Mouse (Mus musculus) kidney, postnatal 0 days (tissue): ENCODE results near the gene Xirp2. TPM values are rescaled to one million over a fixed set of nuclear protein-coding genes. Genes with fewer than 3 reads are reported as not detected.
"Not testable (repeated sequence)": the region's sequence is repeated elsewhere in the genome, so short reads cannot be mapped to it uniquely, and the experiment has no call there.

Experiments
- ATAC-seq: fragments of 200-750 bp; cut with Nextera tagmentation; replicated peaks from 2 replicates; pipeline ENCODE4 v1.8.0; 2017; ENCODE audit warnings: low read depth, moderate number of reproducible peaks, moderate TSS enrichment, moderate library complexity; ENCODE audit not compliant: low FRiP score
- DNase-seq: peaks from one replicate; pipeline ENCODE4 v3.0.0-alpha.2; 2016; ENCODE audit warnings: low spot score
- H3K27ac ChIP-seq: fragments of 300-500 bp; sonication (generic); 2 replicates; pipeline ENCODE4 v1.5.1; 2014; ENCODE audit warnings: mild to moderate bottlenecking
- H3K27me3 ChIP-seq: fragments of 300-500 bp; sonication (generic); 2 replicates; pipeline ENCODE4 v1.6.1; 2014; ENCODE audit warnings: low read length, mixed read lengths; ENCODE audit not compliant: insufficient read depth
- H3K36me3 ChIP-seq: fragments of 300-500 bp; sonication (generic); 2 replicates; pipeline ENCODE4 v1.6.1; 2014; ENCODE audit warnings: low read length, mixed read lengths; ENCODE audit not compliant: insufficient read depth
- H3K4me1 ChIP-seq: fragments of 300-500 bp; sonication (generic); replicated peaks from 2 replicates; pipeline ENCODE4 v1.6.1; 2014; ENCODE audit warnings: antibody characterized with exemption, low read length, mixed read lengths; ENCODE audit not compliant: insufficient read depth
- H3K4me2 ChIP-seq: fragments of 300-500 bp; sonication (generic); 2 replicates; pipeline ENCODE4 v1.6.1; 2014; ENCODE audit warnings: mild to moderate bottlenecking, low read length, moderate library complexity, mixed read lengths
- H3K4me3 ChIP-seq: fragments of 300-500 bp; sonication (generic); replicated peaks from 2 replicates; pipeline ENCODE4 v1.5.1; 2014; ENCODE audit warnings: low read depth, low read length
- H3K9ac ChIP-seq: fragments of 300-500 bp; sonication (generic); 2 replicates; pipeline ENCODE4 v1.6.1; 2014; ENCODE audit warnings: low read depth, low read length
- H3K9me3 ChIP-seq: fragments of 300-500 bp; sonication (generic); replicated peaks from 2 replicates; pipeline ENCODE4 v1.6.1; 2016; ENCODE audit warnings: low read length, inconsistent platforms, mixed read lengths
- CTCF ChIP-seq: IDR thresholded peaks from 2 replicates; pipeline ENCODE4 v1.5.1; 2016; ENCODE audit warnings: antibody characterized with exemption, low read depth, mild to moderate bottlenecking, moderate library complexity
- WGBS: fragments of 180-500 bp; shearing (Covaris S2); extraction: QIAGEN DNeasy Blood & Tissue Kit; methylation state at CpG from one replicate; pipeline ENCODE4 v1.1.7; 2014; 5-methylcytosine and 5-hydroxymethylcytosine counted together
- polyA plus RNA-seq: library from polyadenylated mRNA; unstranded; fragments of >200 nt; fragmentation: Nextera tagmentation; extraction: Ambion mirVana; gene quantifications from 2 replicates; pipeline ENCODE4 v1.2.1, GENCODE M21; 2015

Gene Xirp2
- not detected in 2 replicates for polyA plus RNA-seq

GRCm38 (mm10) chr2:67445780-67446179, at the start of gene Xirp2:
Xirp2 (plus strand) TSS chr2:67446002.
- 64% methylated on average over 3 of the region's 3 CpGs for WGBS
- TF ChIP-seq CTCF = no peak

GRCm38 (mm10) chr2:67413425-67413824, 32.4 kb upstream of the Xirp2 start, which contains the start of gene Gm21830:
Gm21830 (plus strand) TSS chr2:67413725.
- H3K9ac ChIP-seq, H3K36me3 ChIP-seq, H3K9me3 ChIP-seq, H3K4me2 ChIP-seq, H3K4me3 ChIP-seq, H3K4me1 ChIP-seq, DNase-seq, H3K27ac ChIP-seq, H3K27me3 ChIP-seq, ATAC-seq: not testable (repeated sequence)
- no CpG with 5 or more reads among the region's 1 CpGs for WGBS

More at GRCm38 (mm10) chr2:67445780-67446179, at the start of gene Xirp2:
- Histone ChIP-seq H3K9ac (no peak within 1 kb of the TSS), H3K36me3 (no peaks in the 10 kb centered on the region), H3K4me3 (no peak within 1 kb of the TSS), H3K4me1 (no peaks in the 10 kb centered on the region), H3K9me3 (no peaks in the 10 kb centered on the region), H3K27me3 (no peaks in the 10 kb centered on the region), H3K27ac (no peak within 1 kb of the TSS), H3K4me2 (no peak within 1 kb of the TSS)
- ATAC-seq = no peak
- no peak for DNase-seq

- Histone ChIP-seq H3K4me2 (no peak overlapping the region), H3K4me3 (no peak overlapping the region), H3K36me3 (no peaks in the 10 kb centered on the region), H3K27ac (no peak overlapping the region), H3K9ac (no peak overlapping the region), H3K27me3 (no peaks in the 10 kb centered on the region), H3K4me1 (no peaks in the 10 kb centered on the region), H3K9me3 (no peaks in the 10 kb centered on the region)
- no peak for DNase-seq
- no peak for ATAC-seq
- TF ChIP-seq CTCF = no peak
Measured at GRCm38 (mm10) chr2:67420853-67421252, 24.9 kb upstream of the Xirp2 start.

GRCm38 (mm10) chr2:67422799-67423198, 23.0 kb upstream of the Xirp2 start:
- ATAC-seq (no peak), DNase-seq (no peak)
- Histone ChIP-seq H3K4me2 (no peak overlapping the region), H3K9me3 (no peaks in the 10 kb centered on the region), H3K27ac (no peak overlapping the region), H3K36me3 (no peaks in the 10 kb centered on the region), H3K4me1 (no peaks in the 10 kb centered on the region), H3K27me3 (no peaks in the 10 kb centered on the region), H3K4me3 (no peak overlapping the region), H3K9ac (no peak overlapping the region)
- TF ChIP-seq CTCF = no peak
- 93% methylated on average over 1 of the region's 1 CpGs for WGBS

GRCm38 (mm10) chr2:67433081-67433480, 12.7 kb upstream of the Xirp2 start, which contains the start of gene Gm26727:
Gm26727 (minus strand) TSS chr2:67433181.
- DNase-seq (no peak), ATAC-seq (no peak)
- Histone ChIP-seq H3K4me3 (no peak within 1 kb of the TSS), H3K4me1 (no peaks in the 10 kb centered on the region), H3K27me3 (no peaks in the 10 kb centered on the region), H3K9me3 (no peaks in the 10 kb centered on the region), H3K36me3 (no peaks in the 10 kb centered on the region), H3K9ac (no peak within 1 kb of the TSS), H3K4me2 (no peak within 1 kb of the TSS), H3K27ac (no peak within 1 kb of the TSS)
- TF ChIP-seq CTCF = no peak
- 59% methylated on average over 2 of the region's 2 CpGs for whole genome bisulfite sequencing

- no peak overlapping the region for H3K4me3 ChIP-seq
- TF ChIP-seq CTCF = no peak
- no peaks in the 10 kb centered on the region for H3K4me1 ChIP-seq
- H3K9ac ChIP-seq = no peak overlapping the region
- H3K4me2 ChIP-seq = no peak overlapping the region
- H3K9me3 ChIP-seq = no peaks in the 10 kb centered on the region
- WGBS = 84% methylated on average over 8 of the region's 8 CpGs
- DNase-seq (no peak), ATAC-seq (no peak)
- no peaks in the 10 kb centered on the region for H3K36me3 ChIP-seq
- H3K27me3 ChIP-seq = no peaks in the 10 kb centered on the region
- no peak overlapping the region for H3K27ac ChIP-seq
Measured at GRCm38 (mm10) chr2:67438309-67438708, 7.5 kb upstream of the Xirp2 start.

- no peak overlapping the region for H3K9ac ChIP-seq
- no peak overlapping the region for H3K4me2 ChIP-seq
- no peak for DNase-seq
- ATAC-seq = no peak
- no peaks in the 10 kb centered on the region for H3K9me3 ChIP-seq
- no peaks in the 10 kb centered on the region for H3K4me1 ChIP-seq
- no peaks in the 10 kb centered on the region for H3K27me3 ChIP-seq
- no peak overlapping the region for H3K4me3 ChIP-seq
- H3K36me3 ChIP-seq = no peaks in the 10 kb centered on the region
- TF ChIP-seq CTCF = no peak
- H3K27ac ChIP-seq = no peak overlapping the region
- 87% methylated on average over 1 of the region's 1 CpGs for WGBS
Measured at GRCm38 (mm10) chr2:67446772-67447171, 970 bp downstream of the Xirp2 start.
